Mouse (Mus musculus) midbrain, embryonic 12.5 days (tissue): Measurements from ENCODE around the gene Ppp1r16b. TPM values are rescaled to one million over a fixed set of nuclear protein-coding genes. Genes with fewer than 3 reads are reported as not detected.

Source experiments
- ATAC-seq: fragments of 200-750 bp; cut with Nextera tagmentation; 2 replicates; pipeline ENCODE4 v1.8.0; 2017; ENCODE audit warnings: low read depth, moderate TSS enrichment, moderate library complexity; ENCODE audit not compliant: low FRiP score
- H3K27ac ChIP-seq: fragments of 300-500 bp; sonication (generic); replicated peaks from 2 replicates; pipeline ENCODE4 v1.5.1; 2016; ENCODE audit warnings: mild to moderate bottlenecking
- H3K27me3 ChIP-seq: fragments of 300-500 bp; sonication (generic); 2 replicates; pipeline ENCODE4 v1.6.1; 2016; ENCODE audit warnings: mild to moderate bottlenecking
- H3K36me3 ChIP-seq: fragments of 300-500 bp; sonication (generic); 2 replicates; pipeline ENCODE4 v1.6.1; 2016
- H3K4me1 ChIP-seq: fragments of 300-500 bp; sonication (generic); 2 replicates; pipeline ENCODE4 v1.6.1; 2016
- H3K4me2 ChIP-seq: fragments of 300-500 bp; sonication (generic); replicated peaks from 2 replicates; pipeline ENCODE4 v1.6.1; 2016; ENCODE audit warnings: mild to moderate bottlenecking, moderate library complexity
- H3K4me3 ChIP-seq: fragments of 300-500 bp; sonication (generic); 2 replicates; pipeline ENCODE4 v1.5.1; 2016; ENCODE audit warnings: mild to moderate bottlenecking
- H3K9ac ChIP-seq: fragments of 300-500 bp; sonication (generic); replicated peaks from 2 replicates; pipeline ENCODE4 v1.6.1; 2016; ENCODE audit warnings: mild to moderate bottlenecking, moderate library complexity
- H3K9me3 ChIP-seq: fragments of 300-500 bp; sonication (generic); 2 replicates; pipeline ENCODE4 v1.6.1; 2016; ENCODE audit warnings: mild to moderate bottlenecking
- WGBS: fragments of 180-500 bp; shearing (Covaris S2); methylation state at CpG from one replicate; pipeline ENCODE4 v1.1.7; 2016; 5-methylcytosine and 5-hydroxymethylcytosine counted together
- polyA plus RNA-seq: library from polyadenylated mRNA; unstranded; fragments of >200 nt; fragmentation: Nextera tagmentation; extraction: Ambion mirVana; gene quantifications from 2 replicates; pipeline ENCODE4 v1.2.1, GENCODE M21; 2016

Gene Ppp1r16b
- polyA plus RNA-seq, 1 experiment from 2014 or later, result 3.5 TPM

- Histone ChIP-seq H3K4me2 (no peak overlapping the region), H3K9me3 (no peaks in the 10 kb centered on the region), H3K27me3 (no peaks in the 10 kb centered on the region), H3K36me3 (peaks cover 34% of the 10 kb centered on the region), H3K9ac (no peak overlapping the region), H3K4me1 (no peaks in the 10 kb centered on the region), H3K27ac (no peak overlapping the region), H3K4me3 (no peak overlapping the region)
- WGBS, result 81% methylated on average over 7 of the region's 7 CpGs
- no peak for ATAC-seq
These were observed 113.2 kb downstream of the Ppp1r16b start for GRCm38 (mm10) chr2:158778349-158778748.

DNA sequence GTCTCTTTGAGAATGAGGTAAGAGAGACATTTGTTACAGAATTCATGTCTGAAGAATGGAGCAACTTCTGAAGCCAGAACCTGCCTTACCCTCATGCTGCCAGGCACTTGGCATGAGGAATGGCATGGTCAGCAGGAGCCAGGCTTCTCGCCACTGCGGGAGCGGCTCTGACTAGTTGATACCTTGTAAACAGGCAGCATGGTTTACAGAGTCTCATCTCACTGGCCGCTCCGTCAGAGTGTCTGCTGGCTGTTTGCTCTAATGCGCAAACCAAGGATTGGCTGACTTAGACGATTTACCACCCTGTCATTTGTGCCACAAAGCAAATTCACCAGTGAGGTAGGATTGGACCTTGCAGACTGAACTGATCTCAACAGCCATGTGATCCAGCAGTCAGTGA, 115.9 kb downstream of the Ppp1r16b start:
- Histone ChIP-seq H3K4me2 (no peak overlapping the region), H3K36me3 (peaks cover 55% of the 10 kb centered on the region), H3K4me3 (no peak overlapping the region), H3K9ac (no peak overlapping the region), H3K27me3 (no peaks in the 10 kb centered on the region), H3K9me3 (no peaks in the 10 kb centered on the region), H3K4me1 (no peaks in the 10 kb centered on the region), H3K27ac (no peak overlapping the region)
- 95% methylated on average over 7 of the region's 7 CpGs for WGBS
- ATAC-seq, result no peak

DNA sequence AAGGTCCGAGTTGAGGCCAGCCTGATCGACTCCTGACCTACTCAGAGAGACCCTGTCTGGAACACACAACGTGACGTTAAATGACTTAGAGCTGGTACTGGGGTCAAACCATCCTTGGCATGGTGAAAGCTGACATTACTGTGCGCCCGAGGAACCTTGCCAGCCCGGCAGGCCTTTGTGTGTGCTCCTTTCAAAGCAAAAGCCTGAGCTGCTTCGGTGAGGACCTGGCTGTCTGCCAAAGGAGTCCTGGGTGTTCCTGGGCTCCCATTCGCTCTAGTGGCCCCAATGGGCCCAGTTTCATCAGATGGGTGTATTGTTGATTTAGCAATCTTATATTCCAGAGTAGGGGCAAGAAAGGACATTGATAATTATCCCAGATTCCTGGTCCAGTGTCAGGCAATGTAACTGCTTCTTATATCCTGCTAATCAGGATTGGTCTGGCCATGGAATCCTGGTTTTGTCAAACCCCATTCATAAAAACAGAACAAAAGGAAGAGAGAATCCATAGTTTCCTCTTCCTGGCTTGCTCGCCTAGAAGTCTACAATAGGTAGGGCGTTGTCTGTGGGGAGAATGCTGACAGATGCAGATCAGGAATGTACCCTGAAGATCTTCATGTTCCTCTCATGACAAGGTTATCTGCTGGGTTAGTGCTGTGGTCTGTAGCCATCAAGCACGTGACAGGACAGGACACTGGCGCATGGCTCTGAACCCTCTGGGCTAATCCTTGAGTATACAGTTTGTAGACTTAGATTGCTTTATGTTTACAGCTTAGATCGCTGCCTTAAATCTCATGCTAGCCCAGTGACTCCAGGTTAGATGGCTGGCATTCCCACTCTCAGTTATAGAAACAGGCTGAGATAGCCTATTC, 122.0 kb downstream of the Ppp1r16b start:
- Histone ChIP-seq H3K4me2 (no peak overlapping the region), H3K4me3 (no peak overlapping the region), H3K9ac (no peak overlapping the region), H3K27me3 (no peaks in the 10 kb centered on the region), H3K4me1 (peaks cover 12% of the 10 kb centered on the region), H3K36me3 (peaks cover 40% of the 10 kb centered on the region), H3K9me3 (no peaks in the 10 kb centered on the region), H3K27ac (no peak overlapping the region)
- no peak for ATAC-seq
- 90% methylated on average over 14 of the region's 14 CpGs for WGBS

GRCm38 (mm10) chr2:158794494-158795004, 129.4 kb downstream of the Ppp1r16b start, which contains the start of gene Dhx35:
Gene Dhx35 (plus strand): TSS chr2:158794807.
- no peaks in the 10 kb centered on the region for H3K9me3 ChIP-seq
- peak; percentile 100 for ATAC-seq
- peak within 1 kb of the TSS; percentile 65 for H3K9ac ChIP-seq
- peaks cover 12% of the 10 kb centered on the region for H3K4me1 ChIP-seq
- H3K4me2 ChIP-seq, result peak within 1 kb of the TSS; percentile 64
- H3K27me3 ChIP-seq, result no peaks in the 10 kb centered on the region
- H3K27ac ChIP-seq, result peak within 1 kb of the TSS; percentile 88
- peak within 1 kb of the TSS; percentile 73 for H3K4me3 ChIP-seq
- 0% methylated on average over 32 of the region's 33 CpGs for WGBS
- H3K36me3 ChIP-seq, result 0 out of 2 replicates have a peak, but pooled peaks cover 1% of the 10 kb centered on the region

DNA sequence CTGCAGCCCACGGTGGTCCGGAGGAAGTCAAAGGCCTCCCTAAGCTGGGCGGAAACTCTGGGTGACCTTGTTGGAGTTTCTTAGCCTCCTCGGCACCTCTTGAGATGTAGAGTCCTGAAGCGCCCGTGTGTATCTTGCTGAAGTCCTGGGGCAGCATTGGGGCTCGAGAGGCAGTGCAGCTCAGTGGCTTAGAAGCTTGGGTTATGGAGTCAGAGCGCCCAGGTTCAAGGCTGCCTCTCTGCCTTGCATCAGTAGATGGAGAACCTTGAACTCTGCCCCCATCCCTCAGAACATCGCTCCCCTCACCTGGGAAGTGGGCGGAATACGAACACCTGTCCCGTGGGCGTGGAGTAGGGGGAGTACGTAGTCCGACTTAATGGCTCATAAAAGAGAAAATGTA, 129.8 kb downstream of the Ppp1r16b start:
- peak overlapping the region; percentile 64 for H3K4me2 ChIP-seq
- H3K27ac ChIP-seq, result peak overlapping the region; percentile 56; the same call in 1 of the 2 replicates
- H3K36me3 ChIP-seq, result peaks cover 6% of the 10 kb centered on the region
- WGBS, result 11% methylated on average over 15 of the region's 15 CpGs
- H3K4me3 ChIP-seq, result peak overlapping the region; percentile 73
- H3K4me1 ChIP-seq, result peaks cover 11% of the 10 kb centered on the region
- peak overlapping the region; percentile 65 for H3K9ac ChIP-seq
- no peak for ATAC-seq
- no peaks in the 10 kb centered on the region for H3K27me3 ChIP-seq
- H3K9me3 ChIP-seq, result no peaks in the 10 kb centered on the region

DNA sequence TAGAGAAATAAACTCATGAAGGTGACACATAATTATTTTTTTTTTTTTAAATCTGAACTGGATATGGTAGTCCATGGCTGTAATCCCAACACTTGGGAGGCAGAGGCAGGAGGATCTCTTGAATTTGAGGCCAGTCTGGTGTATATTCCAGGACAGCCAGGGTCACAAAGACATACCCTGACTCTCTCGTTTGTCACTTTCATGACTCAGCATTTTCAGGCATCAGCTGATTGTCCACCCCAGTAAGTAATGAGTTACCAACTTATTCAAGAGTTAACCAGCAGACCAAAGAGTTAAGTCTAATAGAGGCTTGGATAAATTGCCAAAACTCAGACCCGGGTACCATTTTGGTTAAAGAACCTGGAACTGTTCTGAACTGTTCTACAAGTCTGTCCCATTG, 130.7 kb downstream of the Ppp1r16b start:
- H3K4me2 ChIP-seq, result no peak overlapping the region
- H3K36me3 ChIP-seq, result peaks cover 7% of the 10 kb centered on the region
- WGBS, result 92% methylated on average over 2 of the region's 2 CpGs
- H3K9ac ChIP-seq, result no peak overlapping the region
- no peak overlapping the region for H3K4me3 ChIP-seq
- H3K4me1 ChIP-seq, result peaks cover 11% of the 10 kb centered on the region
- H3K9me3 ChIP-seq, result no peaks in the 10 kb centered on the region
- no peak overlapping the region for H3K27ac ChIP-seq
- no peak for ATAC-seq
- H3K27me3 ChIP-seq, result no peaks in the 10 kb centered on the region

- Histone ChIP-seq H3K9ac (no peak overlapping the region), H3K4me1 (peaks cover 4% of the 10 kb centered on the region; the same call in 1 of the 2 replicates), H3K27me3 (no peaks in the 10 kb centered on the region), H3K9me3 (no peaks in the 10 kb centered on the region), H3K27ac (no peak overlapping the region), H3K4me2 (no peak overlapping the region), H3K4me3 (no peak overlapping the region), H3K36me3 (peaks cover 32% of the 10 kb centered on the region)
- WGBS, result 66% methylated on average over 4 of the region's 4 CpGs
- no peak for ATAC-seq
These were observed 134.1 kb downstream of the Ppp1r16b start for GRCm38 (mm10) chr2:158799328-158799727.

DNA sequence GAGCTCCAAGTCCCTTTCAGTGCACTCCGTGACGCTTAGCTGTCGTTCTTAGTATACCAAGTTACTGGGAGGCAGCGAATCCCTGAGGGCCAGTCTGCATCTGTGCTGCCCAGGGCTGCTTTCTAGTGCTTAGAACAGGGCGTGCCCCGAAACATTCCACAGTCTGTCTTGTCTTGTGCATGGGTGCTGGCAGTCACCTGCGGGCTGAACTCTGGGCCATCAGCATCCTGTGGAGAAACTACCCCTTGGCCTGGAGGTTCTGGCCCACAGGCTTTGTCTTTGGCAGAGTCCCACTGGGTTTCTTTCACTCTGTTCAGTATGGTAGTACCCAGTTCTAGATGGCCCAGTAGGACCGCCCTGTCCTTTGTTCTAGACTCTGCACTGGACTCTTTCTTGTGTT, 135.6 kb downstream of the Ppp1r16b start:
- H3K4me2 ChIP-seq, result no peak overlapping the region
- H3K36me3 ChIP-seq, result peaks cover 35% of the 10 kb centered on the region
- WGBS, result 94% methylated on average over 8 of the region's 8 CpGs
- no peak overlapping the region for H3K9ac ChIP-seq
- no peaks in the 10 kb centered on the region; the same call in 1 of the 2 replicates for H3K4me1 ChIP-seq
- no peaks in the 10 kb centered on the region for H3K27me3 ChIP-seq
- ATAC-seq, result no peak
- no peaks in the 10 kb centered on the region for H3K9me3 ChIP-seq
- no peak overlapping the region for H3K4me3 ChIP-seq
- no peak overlapping the region for H3K27ac ChIP-seq

DNA sequence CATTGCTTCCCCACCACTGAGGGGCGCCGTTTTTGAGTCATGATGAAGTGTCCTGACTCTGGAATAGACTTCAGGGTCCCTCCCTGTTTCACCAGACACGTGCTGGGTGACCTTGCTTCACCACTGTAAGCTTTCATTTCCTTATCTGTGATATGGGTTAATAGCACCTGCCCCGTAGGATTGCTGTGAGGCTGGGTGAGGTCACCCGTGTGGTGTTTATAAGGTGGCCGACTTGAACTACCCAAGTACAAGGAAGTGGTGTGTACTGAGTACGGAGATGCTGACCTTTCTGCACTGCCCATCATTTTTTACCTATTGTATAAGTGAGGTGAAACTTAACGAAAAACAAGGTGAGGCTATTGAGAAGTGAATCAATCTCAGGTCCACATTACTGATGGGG, 138.4 kb downstream of the Ppp1r16b start:
- H3K9me3 ChIP-seq, result no peaks in the 10 kb centered on the region
- 94% methylated on average over 8 of the region's 8 CpGs for WGBS
- no peak overlapping the region for H3K4me3 ChIP-seq
- H3K4me2 ChIP-seq, result no peak overlapping the region
- no peak overlapping the region for H3K9ac ChIP-seq
- H3K27ac ChIP-seq, result no peak overlapping the region
- H3K27me3 ChIP-seq, result no peaks in the 10 kb centered on the region
- no peak for ATAC-seq
- H3K36me3 ChIP-seq, result peaks cover 44% of the 10 kb centered on the region
- H3K4me1 ChIP-seq, result no peaks in the 10 kb centered on the region

GRCm38 (mm10) chr2:158815686-158816085, 150.5 kb downstream of the Ppp1r16b start:
- H3K27me3 ChIP-seq, result no peaks in the 10 kb centered on the region
- no peak overlapping the region for H3K27ac ChIP-seq
- no peak for ATAC-seq
- no peak overlapping the region for H3K4me2 ChIP-seq
- no peak overlapping the region for H3K9ac ChIP-seq
- H3K9me3 ChIP-seq, result no peaks in the 10 kb centered on the region
- peaks cover 24% of the 10 kb centered on the region for H3K36me3 ChIP-seq
- H3K4me3 ChIP-seq, result no peak overlapping the region
- no peaks in the 10 kb centered on the region for H3K4me1 ChIP-seq
